Mouse (Mus musculus) megakaryocyte, adult 5-6 weeks (primary cell): ENCODE results near the gene Lrrc4c. TPM values are rescaled to one million over a fixed set of nuclear protein-coding genes. Genes with fewer than 3 reads are reported as not detected.

ENCODE experiments used
- ATAC-seq: 2 replicates; pipeline ENCODE4 v1.8.0; 2016; ENCODE audit warnings: mild to moderate bottlenecking, inconsistent platforms; ENCODE audit not compliant: poor library complexity, severe bottlenecking
- total RNA-seq, 2 experiments: library from RNA; stranded (forward) in 1 of 2; stranded (reverse) in 1 of 2; fragments of 153-499, 151-499 nt in 1 of 2; fragments of 221-1000, 200-1000 nt in 1 of 2; gene quantifications; 2 replicates each; pipeline versions ENCODE4 v1.2.3 to v1.2.4; 2015 to 2017

Lrrc4c gene
- total RNA-seq, 2 experiments from 2014 or later: not detected

- no peak for ATAC-seq
These were observed 1149.1 kb downstream of the Lrrc4c start for GRCm38 (mm10) chr2:97467031-97467549.

- ATAC-seq: no peak
These were observed 1149.7 kb downstream of the Lrrc4c start for GRCm38 (mm10) chr2:97467664-97468063.

- no peak for ATAC-seq
These were observed 1150.4 kb downstream of the Lrrc4c start for GRCm38 (mm10) chr2:97468372-97468771.

- no peak for ATAC-seq
These were observed 1151.4 kb downstream of the Lrrc4c start for GRCm38 (mm10) chr2:97469396-97469795.

GRCm38 (mm10) chr2:97478175-97478924 is 1160.4 kb downstream of the Lrrc4c start:
- ATAC-seq: no peak

- ATAC-seq: no peak
These were observed 1160.9 kb downstream of the Lrrc4c start for GRCm38 (mm10) chr2:97478925-97479298.

GRCm38 (mm10) chr2:97484990-97485389 is 1167.0 kb downstream of the Lrrc4c start:
- no peak for ATAC-seq

- no peak for ATAC-seq
These were observed 1167.6 kb downstream of the Lrrc4c start for GRCm38 (mm10) chr2:97485609-97486008.

- no peak for ATAC-seq
These were observed 1169.6 kb downstream of the Lrrc4c start for GRCm38 (mm10) chr2:97487567-97487966.

GRCm38 (mm10) chr2:97497069-97497468 is 1179.1 kb downstream of the Lrrc4c start:
- ATAC-seq: no peak

GRCm38 (mm10) chr2:97502501-97502900 is 1184.5 kb downstream of the Lrrc4c start:
- no peak for ATAC-seq

GRCm38 (mm10) chr2:97504902-97505301 is 1186.9 kb downstream of the Lrrc4c start:
- peak; percentile 99 for ATAC-seq

- ATAC-seq: no peak
These were observed 1206.4 kb downstream of the Lrrc4c start for GRCm38 (mm10) chr2:97524256-97524922.

GRCm38 (mm10) chr2:97525107-97525506 is 1207.1 kb downstream of the Lrrc4c start:
- no peak for ATAC-seq

GRCm38 (mm10) chr2:97530622-97531021 is 1212.7 kb downstream of the Lrrc4c start:
- no peak for ATAC-seq

- no peak for ATAC-seq
These were observed 1226.0 kb downstream of the Lrrc4c start for GRCm38 (mm10) chr2:97543691-97544672.

- no peak for ATAC-seq
These were observed 1226.7 kb downstream of the Lrrc4c start for GRCm38 (mm10) chr2:97544673-97545071.

GRCm38 (mm10) chr2:97545946-97546345 is 1228.0 kb downstream of the Lrrc4c start:
- no peak for ATAC-seq

GRCm38 (mm10) chr2:97564509-97564908 is 1246.5 kb downstream of the Lrrc4c start:
- no peak for ATAC-seq

- ATAC-seq: no peak
These were observed 1251.0 kb downstream of the Lrrc4c start for GRCm38 (mm10) chr2:97568954-97569353.

GRCm38 (mm10) chr2:97574921-97575320 is 1257.0 kb downstream of the Lrrc4c start:
- no peak for ATAC-seq
